26 mouse cellular contexts compared by ENCODE assay signal in the genomic region with DNA sequence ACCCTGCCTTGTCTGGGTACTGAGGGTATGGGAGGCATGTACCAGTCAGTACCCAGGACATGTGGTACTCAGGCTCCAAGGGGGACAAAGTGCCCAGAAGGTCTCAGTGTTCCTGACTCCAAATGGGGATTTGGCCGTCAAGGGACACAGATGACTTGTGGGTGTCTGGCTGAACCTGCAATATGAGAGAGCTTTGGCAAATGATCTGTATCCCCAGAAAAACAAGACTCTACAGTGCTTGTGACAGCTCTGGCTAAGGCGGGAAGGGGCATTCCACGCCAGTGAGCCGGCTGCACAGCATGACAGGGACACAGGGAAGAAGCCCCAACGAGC. TPM values are rescaled to one million over a fixed set of nuclear protein-coding genes. Genes with fewer than 3 reads are reported as not detected.
DNase-seq lines count a peak whose midpoint lies in the region; TF ChIP-seq lines count a peak whose summit lies in the region.
"Had no signal": no experiment of that assay in that cellular context is flagged by ENCODE, and none has a peak within 500 bp of the region (broad histone marks: within the 10 kb centered on the region; RNA-seq: fewer than 3 reads in every experiment).

No protein-coding gene starts in this region.

- peaks cover 15% of the 10 kb centered on the region for H3K4me1 ChIP-seq in cortical plate, adult 2 months (ENCODE audit: control insufficient read depth, insufficient read depth, low read length)

- intact Hi-C loops in left cerebral cortex, adult 2 months (cut with DNase I): no loop called here
- intact Hi-C loops in left cerebral cortex, postnatal 10 days (cut with DNase I): loop anchor here (5.0 kb wide), 1 partner anchor 63 kb away; no protein-coding TSS in a partner anchor

- H3K4me3 ChIP-seq in layer of hippocampus, adult 2 months: no peak overlapping the region
- H3K4me3 ChIP-seq in left cerebral cortex, adult 2 months: no peak overlapping the region
- no peak overlapping the region for H3K4me3 ChIP-seq in cortical plate, adult 2 months (ENCODE audit: insufficient read depth, low read length)
- H3K4me3 ChIP-seq: embryonic facial prominence, embryonic 13.5 days; embryonic facial prominence, embryonic 15.5 days; erythroblast, embryonic 14.5 days; forebrain, embryonic 10.5 days; forebrain, embryonic 12.5 days had no signal

- no peak for TF ChIP-seq CTCF in layer of hippocampus, adult 2 months (conservative IDR thresholded peaks at IDR 0.05)
- TF ChIP-seq CTCF in left cerebral cortex, adult 2 months (IDR thresholded peaks at IDR 0.05): no peak
- no peak for TF ChIP-seq CTCF in cortical plate, adult 2 months (IDR thresholded peaks at IDR 0.05; ENCODE audit: extremely low read depth, insufficient read depth, low read length)

- no peak for TF ChIP-seq POLR2A in cortical plate, adult 2 months (IDR thresholded peaks at IDR 0.05; ENCODE audit: extremely low read depth, insufficient read depth, low read length)

- DNase-seq in layer of hippocampus, adult 2 months (ENCODE audit: low spot score in 2 of 2): peak in 1 of 2 experiments; percentile 31
- DNase-seq in layer of hippocampus, postnatal 25 days (ENCODE audit: extremely low spot score in 1 of 2, low spot score in 1 of 2): no peak
- peak in 1 of 2 experiments; percentile 36 for DNase-seq in left cerebral cortex, adult 2 months (ENCODE audit: extremely low spot score in 1 of 2, low spot score in 2 of 2)
- no peak for DNase-seq in left cerebral cortex, postnatal 10 days (ENCODE audit: extremely low spot score in 1 of 2, low spot score in 2 of 2)
- no peak for DNase-seq in kidney, postnatal 4 days
- DNase-seq: adrenal gland, adult 2 months; adrenal gland, postnatal 10 days; adrenal gland, postnatal 25 days; cerebellum, adult 11-12 months; cerebellum, adult 2 months; cerebellum, adult 9-10 months; cerebellum, postnatal 10 days; cerebellum, postnatal 25 days; embryo, embryonic 11 days had no signal

- peak overlapping the region; percentile 89 for H3K27ac ChIP-seq in layer of hippocampus, adult 2 months
- peak overlapping the region; percentile 79 for H3K27ac ChIP-seq in left cerebral cortex, adult 2 months
- peak overlapping the region; percentile 49 for H3K27ac ChIP-seq in cortical plate, adult 2 months (ENCODE audit: insufficient read depth, low read length)
- H3K27ac ChIP-seq: embryonic facial prominence, embryonic 13.5 days; embryonic facial prominence, embryonic 15.5 days; forebrain, embryonic 10.5 days; forebrain, embryonic 12.5 days had no signal

RNA-seq across cellular contexts. Expression of a gene that starts 5.4 kb away (rescaled TPM):
- total RNA-seq in layer of hippocampus, adult 2 months (2021): not detected
- total RNA-seq in layer of hippocampus, postnatal 25 days (2021): under 1 TPM in 1 of 2 experiments, not detected in 1; 0.21 TPM
- total RNA-seq in left cerebral cortex, adult 2 months (2021): not detected
- total RNA-seq in left cerebral cortex, postnatal 10 days (2021): not detected
- 0.29 and 0.32 TPM in 2 replicates for polyA plus RNA-seq in cortical plate, adult 2 months (2012; rRNA removed)
- total RNA-seq: adrenal gland, postnatal 10 days; MEL had no signal
- polyA plus RNA-seq: C2C12; erythroblast, embryonic 14.5 days; forebrain, embryonic 16.5 days had no signal

RNA-seq across cellular contexts. Expression of a gene that starts 17.7 kb away (rescaled TPM):
- total RNA-seq in layer of hippocampus, adult 2 months (2021): 1 to 10 TPM; 1.9 to 2.1 TPM
- total RNA-seq in layer of hippocampus, postnatal 25 days (2021): 1 to 10 TPM; 1.3 to 1.6 TPM
- 1 to 10 TPM; 1.4 to 1.5 TPM for total RNA-seq in left cerebral cortex, adult 2 months (2021)
- total RNA-seq in left cerebral cortex, postnatal 10 days (2021): 1 to 10 TPM; 1.1 to 1.3 TPM
- polyA plus RNA-seq in cortical plate, adult 2 months (2012; rRNA removed): 1.2 and 1.3 TPM in 2 replicates
- total RNA-seq: MEL had no signal
- polyA plus RNA-seq: C2C12; erythroblast, embryonic 14.5 days had no signal

RNA-seq across cellular contexts. Expression of a gene that starts 38.2 kb away (rescaled TPM):
- total RNA-seq in layer of hippocampus, adult 2 months (2021): 1 to 10 TPM; 1.6 to 2.3 TPM
- total RNA-seq in layer of hippocampus, postnatal 25 days (2021): 1 to 10 TPM; 1.5 to 1.6 TPM
- not detected for total RNA-seq in left cerebral cortex, adult 2 months (2021)
- total RNA-seq in left cerebral cortex, postnatal 10 days (2021): not detected
- polyA plus RNA-seq in cortical plate, adult 2 months (2012; rRNA removed): 0.06 and 0.76 TPM in 2 replicates
- total RNA-seq: MEL had no signal
- polyA plus RNA-seq: C2C12; embryonic facial prominence, embryonic 11.5 days; erythroblast, embryonic 14.5 days; forebrain, embryonic 10.5 days; forebrain, embryonic 12.5 days; forebrain, embryonic 14.5 days; forebrain, embryonic 16.5 days had no signal

RNA-seq across cellular contexts. Expression of a gene that starts 56.3 kb away (rescaled TPM):
- total RNA-seq in layer of hippocampus, adult 2 months (2021): under 1 TPM; 0.23 to 0.64 TPM
- total RNA-seq in layer of hippocampus, postnatal 25 days (2021): under 1 TPM; 0.28 to 0.54 TPM
- total RNA-seq in left cerebral cortex, adult 2 months (2021): under 1 TPM; 0.42 to 0.97 TPM
- under 1 TPM in 1 of 2 experiments, not detected in 1; 0.16 TPM for total RNA-seq in left cerebral cortex, postnatal 10 days (2021)
- polyA plus RNA-seq in cortical plate, adult 2 months (2012; rRNA removed): 0.19 and 0.28 TPM in 2 replicates
- total RNA-seq: ES-E14, MEL had no signal
- polyA plus RNA-seq: C2C12; erythroblast, embryonic 14.5 days; forebrain, embryonic 12.5 days had no signal
